Mouse (Mus musculus): ENCODE measurements around the gene Rnf5. TPM values are rescaled to one million over a fixed set of nuclear protein-coding genes. Genes with fewer than 3 reads are reported as not detected.

Gene Rnf5
- polyA plus RNA-seq, 1 experiment from 2014 or later: 157 TPM

- no peak for DNase-seq (ENCODE audit: low spot score)
- H3K9me3 ChIP-seq: no peaks in the 10 kb centered on the region
- peaks cover 36% of the 10 kb centered on the region for H3K4me1 ChIP-seq
- no peak overlapping the region for H3K4me3 ChIP-seq
- no peaks in the 10 kb centered on the region for H3K27me3 ChIP-seq (ENCODE audit: insufficient read depth, poor library complexity, severe bottlenecking)
- H3K36me3 ChIP-seq: peaks cover 10% of the 10 kb centered on the region
- 72% methylated on average over 10 of the region's 10 CpGs for WGBS
- no peak overlapping the region for H3K27ac ChIP-seq
Observed at GRCm38 (mm10) chr17:34643944-34644343, 40.5 kb upstream of the Rnf5 start.

- no peak overlapping the region for H3K27ac ChIP-seq
- no peaks in the 10 kb centered on the region for H3K27me3 ChIP-seq (ENCODE audit: insufficient read depth, poor library complexity, severe bottlenecking)
- WGBS: 81% methylated on average over 4 of the region's 4 CpGs
- H3K9me3 ChIP-seq: no peaks in the 10 kb centered on the region
- peaks cover 34% of the 10 kb centered on the region for H3K4me1 ChIP-seq
- no peak for DNase-seq (ENCODE audit: low spot score)
- peaks cover 6% of the 10 kb centered on the region; the same call in 1 of the 2 replicates for H3K36me3 ChIP-seq
- H3K4me3 ChIP-seq: no peak overlapping the region
Observed at GRCm38 (mm10) chr17:34643379-34643778, 39.9 kb upstream of the Rnf5 start.

- no peak overlapping the region for H3K4me3 ChIP-seq
- no peak for DNase-seq (ENCODE audit: low spot score)
- H3K27ac ChIP-seq: no peak overlapping the region
- 84% methylated on average over 3 of the region's 3 CpGs for WGBS
- H3K9me3 ChIP-seq: no peaks in the 10 kb centered on the region
- H3K27me3 ChIP-seq (ENCODE audit: insufficient read depth, poor library complexity, severe bottlenecking): no peaks in the 10 kb centered on the region
- H3K4me1 ChIP-seq: peaks cover 24% of the 10 kb centered on the region
- H3K36me3 ChIP-seq: peaks cover 6% of the 10 kb centered on the region; the same call in 1 of the 2 replicates
Observed at GRCm38 (mm10) chr17:34641945-34642344, 38.5 kb upstream of the Rnf5 start.

GRCm38 (mm10) chr17:34640778-34641601 lies 37.5 kb upstream of the Rnf5 start:
- WGBS: 15% methylated on average over 11 of the region's 11 CpGs
- peaks cover 19% of the 10 kb centered on the region for H3K4me1 ChIP-seq
- peaks cover 3% of the 10 kb centered on the region; the same call in 1 of the 2 replicates for H3K27me3 ChIP-seq (ENCODE audit: insufficient read depth, poor library complexity, severe bottlenecking)
- DNase-seq (ENCODE audit: low spot score): peak; percentile 70
- H3K4me3 ChIP-seq: no peak overlapping the region
- no peaks in the 10 kb centered on the region for H3K9me3 ChIP-seq
- peaks cover 4% of the 10 kb centered on the region; the same call in 1 of the 2 replicates for H3K36me3 ChIP-seq
- H3K27ac ChIP-seq: peak overlapping the region; percentile 17

GRCm38 (mm10) chr17:34639461-34640255 lies 36.2 kb upstream of the Rnf5 start:
- Histone ChIP-seq H3K36me3 (no peaks in the 10 kb centered on the region), H3K27ac (0 out of 2 replicates have a peak overlapping the region, but pooled peaks have one; percentile 18), H3K9me3 (no peaks in the 10 kb centered on the region), H3K4me1 (peaks cover 8% of the 10 kb centered on the region; the same call in 1 of the 2 replicates), H3K27me3 (ENCODE audit: insufficient read depth, poor library complexity, severe bottlenecking) (peaks cover 11% of the 10 kb centered on the region; the same call in 1 of the 2 replicates), H3K4me3 (no peak overlapping the region)
- no peak for DNase-seq (ENCODE audit: low spot score)
- 80% methylated on average over 7 of the region's 7 CpGs for WGBS

GRCm38 (mm10) chr17:34637459-34637858 lies 34.0 kb upstream of the Rnf5 start:
- no peak overlapping the region for H3K4me3 ChIP-seq
- peaks cover 9% of the 10 kb centered on the region for H3K4me1 ChIP-seq
- no peak for DNase-seq (ENCODE audit: low spot score)
- H3K36me3 ChIP-seq: no peaks in the 10 kb centered on the region
- H3K27ac ChIP-seq: no peak overlapping the region
- H3K9me3 ChIP-seq: no peaks in the 10 kb centered on the region
- 67% methylated on average over 3 of the region's 3 CpGs for WGBS
- H3K27me3 ChIP-seq (ENCODE audit: insufficient read depth, poor library complexity, severe bottlenecking): peaks cover 28% of the 10 kb centered on the region

- no peak overlapping the region for H3K27ac ChIP-seq
- WGBS: 79% methylated on average over 2 of the region's 2 CpGs
- H3K36me3 ChIP-seq: no peaks in the 10 kb centered on the region
- peaks cover 18% of the 10 kb centered on the region for H3K4me1 ChIP-seq
- no peak overlapping the region for H3K4me3 ChIP-seq
- peaks cover 46% of the 10 kb centered on the region for H3K27me3 ChIP-seq (ENCODE audit: insufficient read depth, poor library complexity, severe bottlenecking)
- DNase-seq (ENCODE audit: low spot score): no peak
- no peaks in the 10 kb centered on the region for H3K9me3 ChIP-seq
Observed at GRCm38 (mm10) chr17:34635671-34636070, 32.2 kb upstream of the Rnf5 start.

- H3K4me1 ChIP-seq: peaks cover 44% of the 10 kb centered on the region
- H3K27ac ChIP-seq: peak overlapping the region; percentile 42; the same call in 1 of the 2 replicates
- H3K36me3 ChIP-seq: no peaks in the 10 kb centered on the region
- peak overlapping the region; percentile 57 for H3K4me3 ChIP-seq
- no peaks in the 10 kb centered on the region for H3K9me3 ChIP-seq
- H3K27me3 ChIP-seq (ENCODE audit: insufficient read depth, poor library complexity, severe bottlenecking): peaks cover 73% of the 10 kb centered on the region
- no peak for DNase-seq (ENCODE audit: low spot score)
- WGBS: 2% methylated on average over 26 of the region's 26 CpGs
Observed at GRCm38 (mm10) chr17:34632261-34632691, 28.8 kb upstream of the Rnf5 start.

- 6% methylated on average over 12 of the region's 12 CpGs for WGBS
- Histone ChIP-seq H3K27me3 (ENCODE audit: insufficient read depth, poor library complexity, severe bottlenecking) (peaks cover 73% of the 10 kb centered on the region), H3K27ac (0 out of 2 replicates have a peak overlapping the region, but pooled peaks have one; percentile 42)
Observed at GRCm38 (mm10) chr17:34631647-34632046, 28.2 kb upstream of the Rnf5 start.

GRCm38 (mm10) chr17:34630761-34631301 lies 27.3 kb upstream of the Rnf5 start:
- no peak for DNase-seq (ENCODE audit: low spot score)
- H3K4me3 ChIP-seq: peak overlapping the region; percentile 57
- H3K36me3 ChIP-seq: no peaks in the 10 kb centered on the region
- H3K27ac ChIP-seq: 0 out of 2 replicates have a peak overlapping the region, but pooled peaks have one; percentile 1
- H3K9me3 ChIP-seq: no peaks in the 10 kb centered on the region
- peaks cover 54% of the 10 kb centered on the region for H3K4me1 ChIP-seq
- peaks cover 68% of the 10 kb centered on the region for H3K27me3 ChIP-seq (ENCODE audit: insufficient read depth, poor library complexity, severe bottlenecking)
- 2% methylated on average over 48 of the region's 48 CpGs for WGBS

More at GRCm38 (mm10) chr17:34631647-34632046, 28.2 kb upstream of the Rnf5 start:
- no peaks in the 10 kb centered on the region for H3K36me3 ChIP-seq
- H3K9me3 ChIP-seq: no peaks in the 10 kb centered on the region
- no peak for DNase-seq (ENCODE audit: low spot score)
- H3K4me3 ChIP-seq: peak overlapping the region; percentile 57
- peaks cover 45% of the 10 kb centered on the region for H3K4me1 ChIP-seq

- 0 out of 2 replicates have a peak overlapping the region, but pooled peaks have one; percentile 1 for H3K27ac ChIP-seq
- peaks cover 62% of the 10 kb centered on the region for H3K27me3 ChIP-seq (ENCODE audit: insufficient read depth, poor library complexity, severe bottlenecking)
- DNase-seq (ENCODE audit: low spot score): no peak
- 15% methylated on average over 12 of the region's 12 CpGs for WGBS
- peaks cover 55% of the 10 kb centered on the region for H3K4me1 ChIP-seq
- H3K36me3 ChIP-seq: peaks cover 6% of the 10 kb centered on the region; the same call in 1 of the 2 replicates
- peak overlapping the region; percentile 57 for H3K4me3 ChIP-seq
- no peaks in the 10 kb centered on the region for H3K9me3 ChIP-seq
Observed at GRCm38 (mm10) chr17:34629796-34630603, 26.5 kb upstream of the Rnf5 start.
